Mouse (Mus musculus): ENCODE measurements around the gene Jak3. TPM values are rescaled to one million over a fixed set of nuclear protein-coding genes. Genes with fewer than 3 reads are reported as not detected.

Gene Jak3
- 15.0 and 15.3 TPM in 2 replicates for polyA plus RNA-seq (2012; rRNA removed)

DNA sequence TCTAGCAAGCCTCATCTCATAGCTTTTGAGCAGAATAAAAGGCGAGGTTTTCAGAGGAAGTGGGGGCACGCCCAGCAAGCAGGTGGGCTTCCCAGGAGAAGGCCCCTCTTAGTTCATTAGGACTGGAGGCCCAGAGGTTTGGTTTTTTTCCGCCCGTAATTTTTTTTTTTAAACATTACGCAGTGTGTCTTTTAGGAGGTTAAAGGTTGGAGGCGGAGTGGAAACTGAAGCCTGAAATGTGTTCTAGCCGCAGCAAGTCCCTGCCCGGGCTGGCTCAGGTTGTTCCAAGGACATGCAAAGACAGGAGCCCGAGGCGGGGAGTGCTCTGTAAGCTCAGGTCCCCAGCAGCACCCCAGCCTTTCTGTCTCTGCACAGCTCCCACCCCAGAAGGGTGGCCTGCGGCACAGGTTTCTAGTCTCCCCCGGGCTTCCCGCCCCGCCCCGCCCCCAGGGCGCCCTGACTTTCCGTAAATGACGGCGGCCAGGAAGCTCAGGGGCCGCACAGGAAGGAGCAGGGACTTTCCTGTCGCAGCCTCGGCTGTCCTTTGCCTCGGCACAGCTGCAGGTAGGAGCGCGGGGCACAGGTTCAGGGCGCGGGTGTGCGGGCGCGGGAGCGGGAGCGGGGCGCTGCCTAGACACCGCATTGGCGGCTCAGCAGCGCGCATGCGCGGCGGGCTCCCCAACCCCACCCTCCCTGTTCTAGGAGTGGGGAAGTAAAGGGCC is at the start of gene Jak3:
Gene Jak3 (plus strand): TSS at position 277 of the 722 bp plus-strand sequence.
- DNase-seq (ENCODE audit: low read depth, low spot score) = no peak
- WGBS = 2% methylated on average over 40 of the region's 40 CpGs

DNA sequence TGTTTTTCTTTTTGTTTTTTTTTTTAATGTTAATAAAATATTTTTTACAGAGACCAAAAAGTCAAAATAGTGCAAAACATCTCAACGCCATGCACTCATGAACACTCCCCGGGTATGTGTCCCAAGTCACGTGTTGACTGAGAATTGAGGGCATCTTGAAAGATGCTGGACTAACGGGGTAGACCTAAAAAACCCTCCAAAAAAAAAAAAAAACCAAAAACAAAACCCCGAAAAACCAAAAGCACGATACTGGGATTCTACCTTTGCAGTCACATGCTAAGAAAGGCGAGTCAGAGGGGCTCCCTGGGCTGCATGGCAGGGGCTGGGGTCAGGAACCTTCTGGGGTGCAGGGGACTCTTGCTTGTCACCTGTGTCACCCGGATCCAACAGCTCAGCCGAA is 49.3 kb upstream of the Jak3 start:
- 85% methylated on average over 9 of the region's 9 CpGs for WGBS
- DNase-seq (ENCODE audit: low read depth, low spot score) = no peak

DNA sequence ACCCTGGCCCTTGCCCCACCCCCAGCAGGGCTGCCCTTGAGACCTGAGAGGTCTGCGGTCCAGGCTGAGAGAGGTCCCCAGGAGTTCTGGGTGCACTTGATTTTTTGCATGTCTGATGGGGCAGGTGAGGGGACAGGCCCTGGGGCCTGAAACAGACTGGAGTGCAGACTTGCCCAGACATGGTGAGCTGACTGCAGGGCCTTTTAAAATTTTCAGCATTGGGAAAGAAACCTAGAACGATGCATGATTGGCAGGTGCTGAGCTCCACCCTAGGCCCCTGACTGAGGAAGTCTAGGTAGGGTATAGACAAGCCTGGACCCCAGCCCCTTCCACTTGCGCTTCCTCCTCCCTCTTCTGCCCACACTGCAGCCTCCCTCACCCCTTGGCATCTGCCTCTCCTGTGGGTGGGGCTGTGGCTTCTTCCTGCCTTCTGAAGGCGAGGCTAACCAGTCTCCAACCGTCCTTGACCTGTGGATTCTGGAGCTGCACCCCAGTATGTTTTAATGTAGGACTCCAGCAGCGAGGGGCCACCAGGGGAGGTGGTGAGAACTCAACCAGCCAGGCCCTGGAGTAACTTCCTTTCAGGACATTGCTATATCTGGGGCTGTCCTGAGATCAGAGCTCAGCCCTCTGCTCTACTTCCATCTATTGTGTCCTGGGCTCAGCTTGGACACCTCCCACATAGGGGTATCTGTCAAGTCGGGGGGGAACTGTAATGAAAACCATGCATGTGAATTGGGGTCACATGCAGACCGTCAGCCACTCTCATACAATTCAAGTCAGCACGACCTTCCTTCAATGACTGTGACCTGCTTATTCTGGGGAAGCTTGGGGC is 48.6 kb upstream of the Jak3 start:
- WGBS = 30% methylated on average over 9 of the region's 9 CpGs
- DNase-seq (ENCODE audit: low read depth, low spot score) = no peak

DNA sequence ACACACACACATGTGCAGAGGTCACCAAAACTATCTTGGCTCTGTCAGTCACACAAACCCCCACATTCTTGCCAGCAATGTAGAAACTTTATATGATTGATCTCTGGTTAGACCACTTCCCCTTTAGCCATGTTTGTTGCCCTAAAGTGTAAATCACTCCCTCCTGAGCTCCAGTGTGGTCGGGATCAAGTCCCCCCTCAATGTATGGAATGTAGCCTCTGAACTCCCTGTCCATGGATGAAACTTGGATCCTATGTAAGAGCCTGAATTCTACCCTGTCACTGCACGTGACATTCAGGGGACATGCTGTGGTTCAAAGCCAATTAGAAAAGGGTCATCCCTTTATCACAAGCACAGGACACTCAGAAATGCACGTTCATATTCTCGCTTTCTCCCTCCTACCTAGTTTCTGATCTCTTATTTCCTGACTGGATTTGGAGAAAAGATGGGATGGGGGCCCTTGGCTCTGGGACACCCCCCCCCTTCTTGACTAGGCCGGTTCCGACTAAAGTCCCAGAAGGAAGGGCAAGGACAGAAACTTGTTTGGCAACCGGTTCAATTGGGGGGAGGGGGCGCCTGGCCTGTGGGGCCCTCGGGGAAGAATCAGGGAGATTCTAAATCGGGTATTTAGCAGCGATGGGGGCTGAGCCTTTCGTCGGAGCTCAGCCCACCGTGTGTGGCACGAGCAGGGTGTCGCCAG is 47.5 kb upstream of the Jak3 start:
- 7% methylated on average over 16 of the region's 16 CpGs for WGBS
- no peak for DNase-seq (ENCODE audit: low read depth, low spot score)

DNA sequence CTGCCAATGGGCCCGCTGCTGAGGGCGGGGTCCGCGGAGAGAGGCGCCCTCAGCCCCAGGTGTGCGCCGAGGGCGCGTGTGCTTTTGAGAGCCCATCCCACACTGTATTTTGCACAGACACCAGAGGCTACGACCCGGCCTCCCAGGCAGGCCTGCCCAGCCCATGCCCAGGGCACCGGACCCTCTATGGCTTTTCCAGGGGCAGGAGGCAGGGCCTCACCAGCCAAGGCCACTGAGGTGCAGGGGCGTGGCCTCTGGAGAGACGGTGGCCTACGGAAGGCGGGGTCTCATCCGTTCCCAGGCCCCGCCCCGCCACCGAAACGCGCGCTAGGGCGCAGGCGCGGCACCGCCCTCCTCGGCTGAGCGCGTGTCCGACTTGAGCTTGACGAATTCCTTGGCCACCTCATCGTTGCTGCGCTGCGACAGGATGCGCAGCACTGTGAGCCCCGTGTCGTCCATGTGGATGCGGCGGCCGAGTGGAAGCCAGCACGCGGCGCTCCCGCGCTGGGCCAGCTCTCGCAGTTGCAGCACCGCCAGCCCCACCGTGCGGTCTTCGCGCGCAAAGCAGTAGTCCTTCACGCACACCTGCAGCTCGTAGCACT is 46.9 kb upstream of the Jak3 start:
- peak; percentile 62 for DNase-seq (ENCODE audit: low read depth, low spot score)
- under 1% methylated on average over 55 of the region's 55 CpGs for WGBS

DNA sequence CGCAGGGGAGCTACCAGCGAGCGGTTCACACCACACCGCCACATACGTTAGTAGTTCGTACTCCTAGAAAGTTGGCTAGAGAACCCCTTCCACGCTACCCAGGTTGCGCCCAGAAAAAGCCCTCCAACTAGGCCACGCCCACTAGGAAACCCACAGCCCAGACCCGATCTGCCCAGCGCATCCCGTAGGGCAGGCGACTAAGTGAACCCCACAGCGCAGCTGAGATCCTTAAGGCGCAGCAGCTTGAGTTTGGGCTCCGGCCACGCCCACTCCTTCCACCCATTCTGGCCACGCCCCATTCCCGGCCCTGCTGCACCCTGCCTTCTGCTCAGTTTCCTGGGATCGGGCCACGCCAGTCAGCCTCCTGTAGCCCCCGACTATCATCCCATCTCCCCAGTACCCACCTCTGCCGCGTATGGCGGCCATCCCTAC is 46.3 kb upstream of the Jak3 start:
- DNase-seq (ENCODE audit: low read depth, low spot score) = no peak
- WGBS = 4% methylated on average over 25 of the region's 25 CpGs

DNA sequence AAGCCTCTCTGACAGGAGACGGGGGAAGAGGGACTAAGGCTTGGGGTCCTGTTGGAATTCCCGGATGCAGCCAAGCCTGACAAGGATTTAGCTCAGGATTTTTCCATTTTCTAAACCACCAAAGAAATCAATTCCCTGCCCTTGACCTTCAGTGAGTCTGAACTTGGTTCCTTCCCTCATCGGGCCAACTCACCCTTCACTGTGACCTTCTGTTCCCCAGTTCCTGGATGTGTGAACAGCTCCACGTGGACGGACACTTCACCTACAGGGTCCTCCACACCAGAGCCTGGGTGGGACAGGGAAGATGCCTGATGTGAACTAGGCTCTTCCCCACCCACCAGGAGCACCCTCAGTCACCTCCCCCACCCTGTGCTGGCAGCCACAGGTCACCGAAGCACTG is 45.3 kb upstream of the Jak3 start:
- WGBS = 85% methylated on average over 6 of the region's 6 CpGs
- no peak for DNase-seq (ENCODE audit: low read depth, low spot score)

DNA sequence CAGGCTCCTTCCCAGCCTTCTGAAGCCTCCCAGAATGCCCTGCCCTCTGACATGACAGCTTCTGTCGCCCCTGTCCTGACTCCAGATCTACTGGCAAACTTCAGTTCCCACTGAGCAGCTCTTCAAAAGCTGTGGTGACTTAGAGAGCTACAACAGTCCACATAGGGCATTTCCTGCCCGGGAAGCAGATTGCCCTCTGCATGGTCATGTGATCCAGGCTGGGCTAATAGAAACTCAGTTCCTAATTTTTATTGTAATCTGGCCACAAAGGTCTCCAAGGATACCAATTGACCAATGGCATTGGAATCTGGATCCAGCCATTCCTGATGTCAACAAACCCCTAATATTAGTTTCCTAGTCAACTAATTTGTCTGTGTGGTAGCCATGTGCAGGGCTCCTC is 44.2 kb upstream of the Jak3 start:
- WGBS = 41% methylated on average over 2 of the region's 2 CpGs
- DNase-seq (ENCODE audit: low read depth, low spot score) = no peak

DNA sequence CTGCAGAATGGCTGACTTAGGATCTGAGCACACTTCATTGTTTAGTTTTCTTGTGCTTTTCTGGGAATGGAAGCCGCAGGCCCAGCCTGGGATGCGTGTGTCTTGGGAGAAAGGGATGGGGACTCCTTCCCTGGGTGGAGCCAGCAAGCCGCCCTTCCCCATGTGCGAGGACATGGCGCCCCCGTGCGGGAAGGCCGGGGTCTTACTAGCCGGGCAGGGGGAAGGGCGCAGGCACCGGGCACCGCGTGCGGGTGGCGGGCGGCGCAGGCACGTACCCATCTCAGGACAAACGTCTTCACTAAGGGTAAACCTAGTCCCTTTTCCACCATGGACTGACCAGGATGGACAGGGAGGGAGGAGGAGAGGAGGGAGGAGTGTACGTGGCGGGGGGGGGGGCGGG is 42.9 kb upstream of the Jak3 start:
- no peak for DNase-seq (ENCODE audit: low read depth, low spot score)
- WGBS = 11% methylated on average over 19 of the region's 22 CpGs

DNA sequence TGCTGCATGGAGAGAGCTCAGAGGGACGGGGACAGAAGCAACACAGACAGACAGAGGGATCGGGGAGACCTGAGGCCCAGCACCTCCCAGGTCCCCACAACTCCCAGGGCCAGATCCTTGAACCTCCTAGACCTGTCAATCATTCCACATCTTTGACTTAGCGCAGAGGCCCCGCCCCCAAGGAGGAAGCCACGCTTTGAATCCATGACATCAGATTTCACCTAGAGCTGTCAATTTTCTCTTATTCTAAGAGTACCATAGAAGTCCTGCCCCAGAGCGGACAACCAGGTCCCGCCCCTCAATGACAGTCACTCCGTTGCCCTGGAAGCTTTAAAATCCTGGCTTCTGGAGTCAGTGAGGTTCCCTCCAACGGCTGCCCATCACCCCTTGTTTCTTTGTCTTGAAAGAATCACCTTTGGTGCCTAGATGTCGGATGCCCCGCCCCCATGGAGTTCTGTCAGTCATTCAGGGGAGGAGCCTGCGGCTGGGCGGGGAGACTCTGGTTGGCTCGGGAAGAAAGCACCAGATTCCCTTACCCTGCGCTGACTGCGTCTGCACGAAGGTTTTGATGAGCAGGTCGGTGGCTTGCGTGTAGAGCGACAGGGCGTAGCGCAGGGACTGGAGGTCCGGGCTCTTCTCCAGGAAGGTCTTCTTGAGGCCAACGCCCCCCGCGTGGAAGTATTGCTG is 42.0 kb upstream of the Jak3 start:
- 3% methylated on average over 26 of the region's 26 CpGs for WGBS
- no peak for DNase-seq (ENCODE audit: low read depth, low spot score)

DNA sequence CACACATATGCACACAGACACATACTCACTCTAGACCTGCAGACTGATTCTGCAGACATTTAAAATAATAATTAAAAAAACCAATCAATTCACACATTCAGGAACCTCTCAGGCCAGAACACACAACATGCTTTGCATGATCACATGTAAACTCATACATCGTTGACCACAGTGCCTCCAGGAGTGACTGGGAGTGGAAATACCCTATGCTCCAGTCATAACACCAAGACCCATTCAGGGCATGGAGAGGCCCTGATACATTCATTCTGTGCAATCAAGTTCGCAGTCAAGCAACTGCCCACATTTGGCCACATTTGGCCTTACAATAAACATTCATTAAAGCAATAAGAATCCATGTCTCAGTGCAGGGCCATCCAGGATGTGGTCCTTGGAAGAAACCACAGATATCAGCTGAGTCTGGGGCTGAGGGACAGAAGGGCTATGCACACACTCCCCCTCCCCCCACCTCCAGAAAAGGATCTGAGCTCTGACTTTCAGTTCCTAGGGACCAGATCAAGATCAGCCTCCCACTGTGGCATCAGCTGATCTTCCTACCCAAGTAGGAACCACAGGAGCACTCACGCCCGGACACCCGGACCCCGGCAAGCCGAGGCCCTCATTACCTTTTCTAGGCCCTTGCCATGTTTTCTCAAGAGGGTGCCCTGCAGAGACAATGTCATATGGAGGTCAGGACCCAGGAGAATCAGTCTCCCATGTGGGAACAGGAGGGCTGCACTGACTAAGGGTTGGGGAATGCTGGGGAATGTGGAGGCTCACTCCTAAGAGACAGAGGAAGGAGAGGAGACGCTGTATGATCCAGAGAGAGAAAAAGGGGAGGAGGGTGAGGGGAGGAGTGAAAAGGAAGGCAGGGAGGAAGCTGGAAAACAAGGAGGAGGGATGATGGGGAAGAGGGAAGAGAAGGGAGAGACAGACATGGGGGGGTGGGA is 38.7 kb upstream of the Jak3 start:
- no peak for DNase-seq (ENCODE audit: low read depth, low spot score)
- WGBS = 68% methylated on average over 8 of the region's 8 CpGs

DNA sequence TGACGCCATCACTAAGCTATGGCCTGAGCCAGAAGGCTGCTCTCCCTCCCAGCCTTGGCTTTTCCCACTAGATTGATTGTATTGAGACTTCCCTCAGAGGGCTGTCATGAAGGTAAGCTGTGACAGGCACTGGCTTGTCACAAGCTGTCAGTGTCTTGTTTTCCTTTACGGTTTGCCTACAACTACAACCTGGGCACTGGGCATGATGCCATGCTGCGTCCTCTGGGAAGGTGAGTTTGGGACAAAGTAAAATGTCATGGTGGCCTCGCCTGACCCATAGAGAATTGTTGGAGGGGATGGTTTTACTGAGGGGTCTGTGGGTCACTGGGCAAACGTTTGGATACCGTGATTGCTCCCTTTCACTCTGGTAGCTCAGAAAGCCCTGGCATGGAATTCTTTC is 37.8 kb upstream of the Jak3 start:
- DNase-seq (ENCODE audit: low read depth, low spot score) = no peak
- WGBS = 59% methylated on average over 6 of the region's 6 CpGs

DNA sequence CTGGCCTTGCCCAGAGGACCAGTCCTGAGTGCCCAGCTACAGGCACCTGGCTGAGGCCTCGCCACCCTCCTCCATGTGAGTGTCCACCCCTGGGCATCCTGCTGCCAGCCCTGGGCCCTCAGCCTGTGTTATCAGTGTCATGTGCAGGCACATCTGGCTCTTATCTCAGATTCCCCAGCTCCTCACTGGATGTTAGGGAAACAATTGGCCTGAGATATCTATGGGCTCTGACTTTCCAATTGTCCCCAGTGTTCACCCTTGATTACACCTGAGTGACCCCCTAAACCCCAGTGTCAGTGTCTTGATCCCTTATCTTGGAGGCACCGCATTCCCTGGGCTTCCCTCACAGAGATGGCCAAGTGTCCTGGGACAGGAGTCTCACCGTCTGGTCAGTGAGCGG is 36.8 kb upstream of the Jak3 start:
- DNase-seq (ENCODE audit: low read depth, low spot score) = no peak
- WGBS = 75% methylated on average over 4 of the region's 4 CpGs

DNA sequence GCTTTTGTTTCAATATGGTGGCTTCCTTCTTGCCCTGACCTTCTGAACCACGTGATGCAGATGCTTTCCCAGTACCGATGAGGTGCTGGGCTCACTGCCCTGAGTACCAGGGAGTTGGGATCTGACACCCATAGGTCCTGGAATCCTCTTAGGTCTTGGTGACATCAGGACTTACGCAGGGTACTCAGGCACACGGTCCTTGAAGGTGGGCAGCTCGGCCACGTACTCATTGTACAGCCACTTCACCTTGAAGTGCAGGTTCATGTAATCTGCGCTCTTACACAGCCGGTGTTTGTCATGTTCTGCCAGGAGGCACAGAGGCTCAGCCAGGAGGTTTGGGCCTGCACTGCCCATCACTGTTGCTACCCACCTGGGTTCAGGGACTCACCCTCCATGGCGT is 30.6 kb upstream of the Jak3 start:
- DNase-seq (ENCODE audit: low read depth, low spot score) = no peak
- 82% methylated on average over 9 of the region's 9 CpGs for WGBS

DNA sequence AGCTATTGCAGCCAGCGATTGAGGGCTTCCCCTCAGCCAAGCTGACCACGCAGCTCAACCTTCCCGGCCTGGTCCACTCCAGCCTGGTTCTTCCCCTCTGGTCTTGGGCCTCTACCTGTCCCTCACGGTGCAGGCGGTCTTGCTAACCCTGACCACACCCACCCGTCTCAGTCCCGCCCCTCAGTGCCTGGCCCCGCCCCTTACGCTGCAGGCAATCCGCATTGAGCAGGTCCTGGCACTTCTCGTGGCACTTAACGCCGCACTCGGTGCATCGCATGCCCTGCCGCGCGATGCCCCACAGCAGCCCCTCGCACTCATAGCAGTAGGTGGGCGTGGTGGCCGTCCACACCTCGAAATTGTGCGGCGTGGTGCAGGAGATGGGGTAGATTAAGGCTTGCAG is 21.5 kb upstream of the Jak3 start:
- under 1% methylated on average over 24 of the region's 24 CpGs for WGBS
- DNase-seq (ENCODE audit: low read depth, low spot score) = no peak

DNA sequence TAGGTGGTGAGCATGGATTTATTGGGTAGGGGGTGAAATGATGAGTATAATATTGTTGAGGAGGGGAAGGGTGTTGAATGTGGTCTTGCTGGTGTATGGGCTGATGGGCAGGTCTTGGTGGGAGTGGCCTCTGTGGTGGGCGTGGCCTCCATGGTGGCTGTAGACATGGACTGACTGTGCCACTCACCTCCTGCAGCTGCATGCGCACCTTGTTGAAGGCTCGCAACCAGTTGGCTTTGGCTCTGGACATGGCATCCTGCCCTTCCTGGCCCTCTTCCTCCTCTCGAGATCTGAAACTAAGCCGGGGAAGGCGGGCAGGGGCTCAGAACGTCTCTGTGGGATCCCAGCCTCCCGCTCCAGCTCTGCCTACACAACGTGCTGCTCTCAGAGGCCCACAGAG is 18.3 kb upstream of the Jak3 start:
- DNase-seq (ENCODE audit: low read depth, low spot score) = no peak
- 26% methylated on average over 9 of the region's 9 CpGs for WGBS

DNA sequence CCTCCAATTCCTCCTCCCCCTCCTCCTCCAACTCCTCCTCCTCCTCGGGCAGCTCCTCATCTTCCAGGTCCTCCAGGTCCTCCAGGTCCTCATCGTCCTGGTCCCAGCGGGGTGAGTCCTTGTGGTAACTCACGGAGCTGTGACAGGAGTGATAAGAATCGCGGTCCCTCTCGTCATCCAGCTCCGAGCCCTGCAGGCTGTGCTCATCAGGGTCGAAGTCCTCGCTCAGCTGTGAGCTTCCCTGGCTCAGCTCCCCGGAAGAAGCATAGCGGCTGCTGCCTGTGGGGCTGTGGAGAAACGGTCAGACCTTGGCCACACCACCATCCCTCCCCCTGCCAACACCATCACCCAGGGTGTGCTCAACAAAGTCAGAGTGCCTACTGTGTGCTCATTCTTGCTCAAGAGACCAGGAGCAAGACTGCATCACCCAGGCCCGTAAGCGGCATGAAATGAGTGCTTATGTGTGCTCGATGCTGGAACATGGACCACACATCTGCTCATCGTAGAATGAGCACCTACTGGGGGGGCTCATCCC is 17.5 kb upstream of the Jak3 start:
- WGBS = 19% methylated on average over 17 of the region's 17 CpGs
- no peak for DNase-seq (ENCODE audit: low read depth, low spot score)

DNA sequence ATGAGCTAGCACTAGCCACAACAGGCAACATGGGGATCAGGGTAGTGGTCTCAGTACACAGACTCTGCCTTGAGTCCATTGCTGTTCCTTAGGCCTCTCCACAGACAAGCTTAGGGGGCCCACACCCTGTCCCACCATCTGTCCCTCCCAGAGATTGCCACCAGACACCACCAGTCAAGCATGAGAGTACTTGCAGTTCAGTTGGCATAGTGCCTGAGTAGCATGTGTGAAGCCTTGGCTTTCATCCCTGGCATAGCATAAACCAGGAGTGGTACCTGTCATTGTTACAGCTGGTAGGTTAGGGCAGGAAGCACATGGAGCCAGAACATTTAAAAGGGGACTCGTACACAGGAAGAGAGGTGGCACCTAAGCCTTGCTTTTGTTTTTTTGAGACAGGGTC is 16.3 kb upstream of the Jak3 start:
- 39% methylated on average over 1 of the region's 1 CpGs for WGBS
- no peak for DNase-seq (ENCODE audit: low read depth, low spot score)
